Mouse (Mus musculus) CD8-positive naive resting alpha-beta T cell, adult 2 months (primary cell): ENCODE data around the gene Syf2.

Experiments
- DNase-seq, 2 experiments: peaks; one replicate each; pipeline ENCODE4 v3.0.0; 2022; ENCODE audit warnings: low read depth in 2 of 2, low spot score in 2 of 2

The Syf2 gene

DNA sequence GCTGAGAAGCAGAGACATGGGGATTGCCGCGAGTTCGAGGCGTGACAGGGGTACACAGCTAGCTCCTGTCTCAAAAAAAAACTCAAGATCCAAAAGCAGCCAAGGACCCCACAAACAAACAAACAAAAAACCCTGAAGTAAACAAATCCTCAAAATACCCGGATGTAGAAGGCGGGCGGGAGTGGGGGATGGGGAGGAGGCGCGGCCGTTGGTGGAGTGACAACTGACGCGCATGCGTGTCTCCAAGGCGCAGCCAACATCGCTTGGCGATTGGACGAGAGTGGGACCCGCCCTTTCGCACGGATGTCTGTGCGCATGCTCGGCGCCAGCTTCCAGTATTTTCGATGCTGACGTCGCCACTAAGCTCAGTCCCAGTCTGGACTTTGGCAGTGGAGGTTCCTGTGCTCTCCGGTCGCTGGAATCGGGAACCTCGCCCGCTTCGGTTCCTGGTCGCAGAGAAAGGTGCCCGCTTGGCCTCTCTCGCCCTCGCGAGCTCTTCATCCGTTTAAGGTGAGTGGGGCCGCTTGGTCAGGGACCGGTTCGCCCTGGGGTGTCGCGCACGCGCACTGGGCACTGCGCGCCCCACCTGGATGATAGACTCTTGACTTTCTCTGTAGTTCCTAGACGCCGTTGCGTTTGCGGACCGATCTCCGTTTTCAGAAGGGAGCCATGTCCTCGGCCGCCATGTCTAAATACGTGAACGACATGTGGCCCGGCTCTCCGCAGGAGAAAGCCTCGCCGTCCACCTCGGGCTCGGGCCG lies 7.3 kb upstream of the Syf2 start, which contains the start of gene Rsrp1:
TSS of gene Rsrp1 (plus strand) at position 335 of the 761 bp plus-strand sequence.
- peak; percentile 92 to 93 for DNase-seq

DNA sequence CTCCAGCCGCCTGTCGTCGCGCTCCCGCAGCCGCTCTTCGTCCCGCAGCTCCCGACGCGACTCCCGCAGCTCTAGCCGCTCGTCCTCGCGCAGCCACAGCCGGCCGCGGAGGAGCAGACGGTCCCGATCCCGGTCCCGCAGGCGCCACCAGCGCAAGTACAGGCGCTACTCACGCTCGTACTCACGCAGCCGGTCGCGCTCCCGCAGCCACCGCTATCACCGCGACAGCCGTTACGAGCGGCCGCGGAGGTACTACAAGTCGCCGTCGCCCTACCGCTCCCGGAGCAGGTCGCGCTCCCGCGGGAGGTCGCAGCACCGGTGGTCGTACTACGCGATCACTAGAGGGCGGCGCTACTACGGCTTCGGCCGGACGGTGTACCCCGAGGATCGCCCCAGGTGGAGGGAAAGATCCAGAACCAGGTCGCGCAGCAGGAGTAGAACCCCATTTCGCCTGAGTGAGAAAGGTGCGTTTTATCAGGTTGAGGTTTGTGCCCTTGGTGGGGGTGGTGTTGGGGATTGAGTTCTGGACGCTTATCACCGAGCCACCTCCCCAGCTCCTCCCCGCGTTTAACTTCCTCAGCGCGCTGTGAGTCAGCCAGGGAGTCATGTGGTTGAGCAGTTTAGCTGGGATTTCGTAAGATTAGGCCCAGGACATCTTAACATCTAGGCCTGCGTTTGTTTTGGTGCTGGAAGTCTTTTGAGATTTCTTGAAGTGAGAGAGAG lies 6.5 kb upstream of the Syf2 start:
- DNase-seq: peak; percentile 43 to 51

- DNase-seq: no peak
These were observed 5.5 kb upstream of the Syf2 start for GRCm38 (mm10) chr4:134925206-134925605.

GRCm38 (mm10) chr4:134927815-134928463 lies 2.8 kb upstream of the Syf2 start:
- DNase-seq: no peak

GRCm38 (mm10) chr4:134928464-134928836 lies 2.2 kb upstream of the Syf2 start:
- no peak for DNase-seq

DNA sequence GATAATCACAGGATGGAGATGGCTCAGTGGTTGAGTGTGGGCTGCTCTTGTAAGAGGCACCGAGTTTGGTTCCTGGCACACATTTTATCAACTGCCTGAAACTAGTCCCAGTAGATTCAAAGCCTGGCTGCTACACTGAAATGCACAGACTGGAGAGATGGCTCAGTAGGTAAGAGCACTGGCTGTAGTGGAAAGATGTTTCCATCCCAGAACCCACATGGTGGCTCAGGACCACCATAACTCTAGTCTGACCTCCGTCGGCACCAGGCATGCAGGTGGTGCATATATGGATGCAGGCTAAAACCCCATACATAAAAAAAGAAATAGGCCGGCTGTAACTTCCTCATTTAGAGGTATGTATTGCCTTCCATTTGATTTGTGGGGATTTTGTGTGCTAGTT lies 1.2 kb upstream of the Syf2 start:
- no peak for DNase-seq

DNA sequence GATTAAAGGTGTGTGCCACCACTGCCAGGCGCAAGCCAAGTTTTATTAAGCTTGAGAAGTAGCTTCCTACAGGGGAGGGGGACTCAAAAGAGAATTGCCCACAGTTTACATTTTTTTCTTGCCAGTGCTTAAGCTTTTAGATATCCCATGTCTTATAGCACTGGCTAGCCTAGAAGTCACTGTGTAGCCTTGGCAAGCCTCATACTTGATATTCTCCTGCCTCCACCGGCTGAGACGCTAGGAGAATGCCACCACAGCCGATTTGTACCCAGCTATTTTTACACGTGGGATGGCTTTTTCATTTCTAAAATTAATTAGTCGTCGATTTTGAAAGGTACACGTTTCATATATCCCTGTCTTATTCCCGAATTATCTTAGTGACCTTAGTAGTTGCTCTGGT lies 508 bp upstream of the Syf2 start:
- DNase-seq: no peak

DNA sequence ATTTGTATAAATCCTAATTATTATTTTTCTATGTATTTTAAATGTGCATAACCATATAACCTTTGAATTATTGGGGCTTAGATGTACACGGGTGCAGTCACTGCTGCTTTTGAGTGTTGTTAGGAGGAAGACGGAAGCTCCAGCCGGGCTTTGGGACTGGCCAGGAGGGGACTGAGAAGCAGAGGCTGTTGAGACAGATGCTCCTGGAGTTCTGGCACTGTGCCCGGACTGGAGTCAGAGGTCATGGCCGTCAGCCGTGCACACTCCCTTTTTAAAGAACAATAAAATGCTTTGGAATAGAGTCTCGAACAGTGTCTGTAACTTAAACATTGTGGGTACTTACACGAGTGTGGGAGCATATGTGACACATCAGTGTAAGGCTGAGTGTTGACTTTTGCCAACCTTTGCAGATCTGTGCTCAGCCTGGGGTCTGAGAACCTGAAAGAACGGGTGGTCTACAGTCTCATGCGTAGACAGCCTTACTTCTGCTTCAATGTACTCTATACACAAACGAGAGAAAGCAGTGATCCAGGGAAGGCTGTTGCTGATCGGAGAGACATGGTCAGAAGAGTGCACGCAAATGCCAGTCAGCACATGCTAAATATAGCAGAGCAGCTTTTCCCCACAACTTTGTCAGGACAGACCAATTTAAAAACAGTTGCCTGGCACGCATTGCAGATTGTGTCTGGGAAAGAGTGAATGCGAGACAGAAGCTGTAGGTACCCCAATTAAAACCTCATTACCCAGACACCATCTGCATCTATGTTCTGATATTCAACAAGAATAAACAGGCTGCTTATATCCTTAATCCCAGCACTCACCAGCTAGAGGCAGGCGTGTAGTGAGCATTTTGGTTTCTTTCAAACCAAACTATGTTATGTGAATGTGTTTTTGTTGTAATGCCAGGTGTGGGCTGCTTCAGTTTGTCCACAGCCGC lies 6.8 kb downstream of the Syf2 start:
- no peak for DNase-seq

GRCm38 (mm10) chr4:134939900-134940299 lies 9.2 kb downstream of the Syf2 start:
- DNase-seq: no peak

- no peak for DNase-seq
These were observed 13.2 kb downstream of the Syf2 start for GRCm38 (mm10) chr4:134943758-134944538.

DNA sequence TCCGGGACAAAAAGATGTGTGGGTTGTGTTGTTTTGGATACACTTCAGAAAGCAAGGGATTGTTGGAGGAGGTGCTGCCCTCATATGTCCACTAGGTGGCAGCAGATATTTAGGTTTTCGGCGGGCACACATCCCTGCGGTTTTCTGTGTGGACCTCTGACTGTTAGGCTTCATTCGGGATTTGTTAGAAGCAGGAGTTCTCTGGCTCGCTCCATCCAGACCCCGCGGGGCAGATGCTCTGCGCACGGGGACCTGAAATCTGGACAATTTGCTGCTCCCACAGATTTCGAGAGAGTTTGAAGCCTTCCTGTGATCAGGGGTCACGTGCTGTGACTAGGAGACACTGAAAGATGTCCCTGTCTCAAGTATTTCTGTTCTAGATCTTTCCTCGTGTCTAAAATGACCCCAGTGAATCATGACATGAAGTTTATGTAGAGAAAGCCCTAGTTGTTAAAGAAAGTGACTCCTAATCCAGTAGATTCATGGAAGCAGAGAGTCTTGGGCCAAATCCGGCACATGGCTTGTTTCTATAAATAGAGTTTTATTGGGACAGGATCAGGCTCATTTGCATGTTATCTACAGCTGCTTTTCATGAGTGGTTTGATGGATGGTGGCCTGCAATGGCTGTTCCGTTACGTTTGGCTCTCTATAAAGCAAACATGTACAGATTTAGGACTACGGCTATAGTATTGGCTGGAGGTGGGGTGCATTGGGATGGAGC lies 15.5 kb downstream of the Syf2 start:
- DNase-seq: peak; percentile 53 to 64

- no peak for DNase-seq
These were observed 19.9 kb downstream of the Syf2 start for GRCm38 (mm10) chr4:134950518-134951091.

- no peak for DNase-seq
These were observed 23.8 kb downstream of the Syf2 start for GRCm38 (mm10) chr4:134954461-134954860.

GRCm38 (mm10) chr4:134955196-134955595 lies 24.5 kb downstream of the Syf2 start:
- no peak for DNase-seq

GRCm38 (mm10) chr4:134955845-134956244 lies 25.1 kb downstream of the Syf2 start:
- no peak for DNase-seq

DNA sequence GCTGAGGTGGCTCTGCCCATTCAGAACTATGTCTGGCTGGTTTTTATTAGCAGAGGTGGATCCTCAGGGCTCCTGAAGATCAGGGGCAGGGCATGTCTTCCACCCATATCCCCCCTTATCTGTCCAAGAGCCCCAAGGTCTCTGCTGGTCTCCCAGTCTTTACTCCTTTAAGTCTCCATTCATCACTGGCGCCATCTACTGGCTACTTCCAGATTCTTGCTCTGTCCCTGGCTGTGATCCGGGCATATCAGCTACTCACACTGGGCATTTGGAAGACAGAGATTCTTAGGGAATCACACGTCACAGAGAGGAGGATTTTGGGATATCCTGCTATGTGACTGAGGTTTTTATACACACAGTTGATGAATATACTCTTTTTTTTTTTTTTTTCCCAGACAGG lies 25.6 kb downstream of the Syf2 start:
- DNase-seq: peak; percentile 58 to 71

DNA sequence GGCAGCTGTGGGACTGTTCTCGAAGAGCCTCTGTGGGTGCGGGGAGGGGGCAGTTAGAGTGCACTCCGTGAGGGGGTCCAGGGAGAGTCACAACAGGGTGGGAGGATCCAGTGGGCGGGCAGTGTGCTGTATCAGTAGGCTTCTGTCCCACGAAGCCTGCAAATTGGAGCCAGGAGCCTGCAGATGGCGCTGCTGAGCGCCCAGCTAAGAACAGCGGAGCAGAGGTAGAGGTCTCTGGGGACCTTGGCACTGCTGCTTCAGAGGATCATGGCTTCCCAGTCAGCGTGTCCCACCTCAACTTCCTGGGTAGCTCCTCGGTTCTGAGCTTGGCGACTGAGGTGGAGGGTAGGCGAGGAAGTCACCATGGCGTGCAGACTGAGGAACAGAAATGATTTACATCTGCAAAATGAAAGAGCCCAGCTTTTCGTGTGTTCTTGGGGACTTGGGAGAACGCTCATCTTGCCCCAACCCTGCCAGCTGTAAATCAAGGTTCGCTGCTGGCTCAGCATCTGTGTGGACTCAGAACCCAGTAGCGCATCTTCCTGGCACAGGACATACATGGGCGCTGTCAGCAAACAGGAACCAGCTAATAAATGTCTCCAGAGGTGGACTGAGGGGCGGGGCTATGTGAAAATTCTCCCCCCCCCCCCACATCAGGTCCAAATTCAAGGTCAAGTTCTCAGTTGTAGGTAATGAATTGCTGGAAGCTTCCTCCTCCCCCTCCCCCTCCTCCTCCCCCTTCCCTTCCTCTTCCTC lies 32.5 kb downstream of the Syf2 start:
- peak; percentile 28 to 53 for DNase-seq

- no peak for DNase-seq
These were observed 37.3 kb downstream of the Syf2 start for GRCm38 (mm10) chr4:134967887-134968604.
